Mouse (Mus musculus): ENCODE results near the gene Ndufb7.

DNA sequence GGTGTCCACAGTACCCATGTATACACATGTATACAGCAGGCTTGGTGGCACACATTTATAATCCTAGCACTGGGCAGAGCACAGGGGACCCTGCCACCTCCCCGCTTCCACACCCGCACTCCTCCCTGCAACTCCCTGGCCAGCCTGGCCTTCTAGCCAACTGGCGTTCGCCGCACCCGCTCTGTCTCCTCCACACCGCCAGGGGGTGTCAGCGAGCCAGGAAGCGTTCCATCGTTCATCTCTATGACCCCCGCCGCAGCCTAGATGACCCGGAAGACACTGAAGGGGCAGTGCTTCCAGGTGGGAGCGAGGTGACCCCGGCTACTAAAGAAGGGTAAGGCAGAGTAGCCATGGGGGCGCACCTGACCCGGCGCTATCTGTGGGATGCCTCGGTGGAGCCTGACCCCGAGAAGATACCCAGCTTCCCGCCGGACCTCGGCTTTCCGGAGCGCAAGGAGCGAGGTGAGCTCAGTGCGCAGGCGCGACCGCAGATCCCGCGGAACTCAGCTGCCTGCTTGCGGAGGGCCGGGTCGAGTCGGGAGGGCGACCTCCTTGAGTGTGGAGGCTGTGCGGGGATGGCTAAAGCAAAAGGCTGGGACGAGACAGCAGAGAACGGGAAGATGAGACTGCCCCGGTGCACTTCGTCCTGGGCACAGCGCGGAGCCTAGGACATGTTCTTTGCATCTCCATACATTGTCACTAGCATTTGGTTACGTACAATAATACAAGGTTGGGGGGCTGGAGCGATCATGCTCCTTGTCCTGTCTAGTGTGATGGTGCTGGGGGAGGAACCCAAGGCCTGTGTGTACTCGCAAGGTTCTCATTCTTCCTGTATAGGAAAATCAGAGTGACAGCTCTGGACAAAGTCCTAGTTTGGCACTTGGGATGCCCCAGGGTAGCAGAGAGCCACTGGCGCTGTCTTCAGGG, at the start of gene Ndufb7:
- TF ChIP-seq MAX (IDR thresholded peaks at IDR 0.05; ENCODE audit: low read depth) (no peak), USF1 (IDR thresholded peaks at IDR 0.05; ENCODE audit: low read depth) (no peak), E2F4 (IDR thresholded peaks at IDR 0.05; ENCODE audit: insufficient read depth) (no peak), POLR2AphosphoS2 (IDR thresholded peaks at IDR 0.05; ENCODE audit: insufficient read length, low read depth) (peak; percentile 81), POLR2A (IDR thresholded peaks at IDR 0.05; ENCODE audit: insufficient read length, low read depth) (peak; percentile 68), MYOD1 (IDR thresholded peaks at IDR 0.05; ENCODE audit: control insufficient read depth in 1 of 3, insufficient read length in 2 of 3, low read depth in 2 of 3) (no peak), TCF12 (IDR thresholded peaks at IDR 0.05; ENCODE audit: insufficient read depth, poor library complexity, severe bottlenecking) (no peak), SRF (IDR thresholded peaks at IDR 0.05; ENCODE audit: control insufficient read depth, insufficient read length, low read depth) (no peak)

All from myocyte (in vitro differentiated cells).